Mouse (Mus musculus) retina, embryonic 14.5 days (tissue): Measurements from ENCODE around the gene 1810055G02Rik.

Experiments used
- DNase-seq: peaks from one replicate; pipeline ENCODE4 v3.0.0-alpha.2; 2015; ENCODE audit warnings: low spot score

The 1810055G02Rik gene

GRCm38 (mm10) chr19:3695471-3695870, 12.6 kb upstream of the 1810055G02Rik start:
- DNase-seq: no peak

DNA sequence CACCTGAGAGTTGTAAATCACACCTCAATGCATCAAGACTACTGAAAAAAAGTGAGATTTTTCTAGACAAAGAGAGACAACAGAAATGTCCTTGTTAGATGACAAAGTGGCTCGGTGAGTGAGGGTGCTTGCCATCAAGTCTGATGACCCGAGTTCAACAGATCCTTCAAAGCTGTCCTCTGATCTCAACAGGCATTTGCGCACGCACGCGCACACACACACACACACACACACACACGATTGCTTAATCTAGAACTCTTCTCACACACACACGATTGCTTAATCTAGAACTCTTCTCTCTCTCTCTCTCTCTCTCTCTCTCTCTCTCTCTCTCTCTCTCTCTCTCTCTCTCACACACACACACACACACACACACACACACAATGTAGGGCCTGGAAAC, 12.1 kb upstream of the 1810055G02Rik start:
- DNase-seq: no peak

- no peak for DNase-seq
Measured at GRCm38 (mm10) chr19:3698035-3698434, 10.1 kb upstream of the 1810055G02Rik start.

DNA sequence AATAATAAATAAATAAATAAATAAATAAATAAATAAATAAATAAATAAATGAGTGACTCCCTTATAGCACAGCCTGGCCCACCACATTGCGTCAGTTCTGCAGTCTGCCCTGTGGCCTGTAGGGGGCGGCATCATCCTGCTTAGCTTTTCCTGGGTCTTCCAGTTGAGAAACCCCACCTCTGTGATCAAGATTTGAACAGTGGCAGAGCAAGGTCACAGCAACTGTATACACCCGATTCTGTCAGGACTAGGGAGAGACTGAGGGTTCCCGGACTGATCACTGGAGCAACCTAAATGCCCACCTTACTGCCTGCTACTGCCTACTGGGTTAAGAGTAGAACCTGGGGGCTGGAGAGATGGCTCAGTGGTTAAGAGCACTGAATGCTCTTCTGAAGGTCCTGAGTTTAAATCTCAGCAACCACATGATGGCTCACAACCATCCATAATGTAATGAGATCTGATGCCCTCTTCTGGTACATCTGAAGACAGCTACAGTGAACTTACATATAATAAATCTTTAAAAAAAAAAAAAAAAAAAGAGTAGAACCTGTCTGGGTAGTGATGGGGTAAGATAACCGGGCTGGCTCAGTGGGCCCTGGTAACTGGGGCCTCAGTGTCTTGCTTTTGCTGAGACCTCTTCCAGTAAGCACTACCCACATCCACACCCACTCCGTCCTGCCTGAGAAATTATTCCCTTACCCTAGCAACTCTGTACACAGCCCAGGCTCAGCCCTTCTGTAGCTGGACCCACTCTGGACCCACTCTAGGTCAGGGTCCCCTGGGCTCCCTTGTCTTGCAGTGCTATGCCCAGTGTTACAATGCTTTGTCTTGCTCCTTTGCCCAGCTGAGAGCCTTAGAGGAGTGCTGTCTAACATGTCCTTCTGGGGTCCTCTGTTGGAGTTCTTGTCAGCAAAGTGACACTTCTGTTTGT, 8.3 kb upstream of the 1810055G02Rik start:
- peak; percentile 90 for DNase-seq

GRCm38 (mm10) chr19:3702460-3702859, 5.6 kb upstream of the 1810055G02Rik start:
- no peak for DNase-seq

GRCm38 (mm10) chr19:3706258-3706657, 1.8 kb upstream of the 1810055G02Rik start:
- DNase-seq: no peak

- no peak for DNase-seq
Measured at GRCm38 (mm10) chr19:3707553-3707952, 540 bp upstream of the 1810055G02Rik start.

GRCm38 (mm10) chr19:3709013-3709787, 1.1 kb downstream of the 1810055G02Rik start:
- DNase-seq: no peak

DNA sequence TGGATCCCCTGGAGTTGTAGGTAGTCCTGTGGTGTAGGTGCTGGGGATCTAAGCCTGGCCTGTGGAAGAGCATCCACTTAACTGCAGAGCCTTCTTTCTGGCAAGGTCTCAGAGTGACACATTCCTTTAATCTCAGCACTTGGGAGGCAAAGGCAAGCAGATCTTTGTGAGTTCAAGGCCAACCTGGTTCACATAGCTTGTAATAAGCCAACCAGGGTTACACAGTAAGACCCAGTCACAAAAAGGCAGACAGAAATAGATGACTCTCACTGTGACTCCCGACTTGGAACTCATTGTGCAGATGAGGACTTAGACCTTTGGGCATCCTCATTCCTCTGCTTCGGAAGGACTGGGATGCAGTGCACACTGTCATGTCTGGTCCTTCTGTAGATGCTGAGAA, 2.3 kb downstream of the 1810055G02Rik start:
- no peak for DNase-seq

DNA sequence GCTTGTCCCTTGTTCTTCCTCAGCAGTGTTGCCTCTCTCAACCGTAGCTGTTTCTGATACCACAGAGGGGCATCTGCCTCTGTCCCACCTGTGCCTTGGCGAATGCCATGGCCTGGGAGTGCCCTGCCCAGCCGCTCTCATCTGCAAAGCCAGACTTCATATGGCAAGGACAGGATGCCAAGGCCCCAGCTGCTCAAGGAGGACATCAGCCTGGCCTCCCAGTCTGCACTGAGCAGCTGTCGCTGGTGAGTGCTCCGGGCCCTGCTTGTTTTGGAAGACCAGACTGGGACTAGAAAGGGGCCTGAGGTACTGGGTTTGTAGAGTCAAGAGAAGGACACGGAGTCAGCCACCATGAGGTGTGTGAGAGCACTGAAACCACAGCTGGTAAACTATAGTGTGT, 6.3 kb downstream of the 1810055G02Rik start:
- no peak for DNase-seq

GRCm38 (mm10) chr19:3718481-3719361, 10.6 kb downstream of the 1810055G02Rik start:
- peak; percentile 84 for DNase-seq

GRCm38 (mm10) chr19:3719362-3719891, 11.3 kb downstream of the 1810055G02Rik start:
- DNase-seq: peak; percentile 78

DNA sequence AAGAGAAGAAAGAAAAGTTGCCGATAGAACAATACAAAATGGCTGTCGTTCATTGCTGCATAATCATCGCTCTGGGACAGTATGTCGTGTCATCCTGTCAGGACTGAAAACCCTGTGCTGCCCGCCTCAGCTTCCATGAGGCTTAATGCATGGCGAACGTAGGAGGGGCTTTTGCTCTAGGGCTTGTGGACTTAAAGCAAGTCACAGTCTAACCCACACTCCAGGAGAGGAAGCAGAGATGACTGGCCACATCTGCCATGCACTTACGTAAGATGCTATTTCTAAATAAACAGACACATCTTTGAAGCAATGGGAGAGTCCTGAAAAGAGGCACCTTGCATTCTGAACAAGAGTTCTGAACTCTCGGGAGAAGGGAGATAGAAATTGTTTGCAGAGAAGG, 15.1 kb downstream of the 1810055G02Rik start:
- DNase-seq: no peak

DNA sequence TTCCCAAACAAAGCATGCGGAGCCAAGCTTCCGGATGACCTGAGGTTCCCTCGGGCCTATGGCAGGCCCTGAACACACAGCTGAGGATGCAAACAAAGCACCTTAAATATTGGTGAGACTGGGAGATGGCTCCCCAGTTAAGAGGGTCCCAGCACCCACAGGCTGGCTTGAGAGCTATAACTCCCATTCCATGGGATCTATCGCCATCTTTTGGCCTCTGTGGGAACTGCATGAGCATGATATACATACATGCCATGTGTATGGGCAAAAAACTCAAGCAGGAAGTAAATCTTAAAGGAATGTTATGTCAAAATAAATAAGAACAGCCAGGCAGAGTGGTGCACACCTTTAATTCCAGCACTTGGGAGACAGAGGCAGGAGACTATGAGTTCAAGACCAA, 15.8 kb downstream of the 1810055G02Rik start:
- DNase-seq: peak; percentile 65

GRCm38 (mm10) chr19:3724779-3725178, 16.7 kb downstream of the 1810055G02Rik start:
- DNase-seq: peak; percentile 88

- DNase-seq: no peak
Measured at GRCm38 (mm10) chr19:3728901-3729300, 20.8 kb downstream of the 1810055G02Rik start.

- DNase-seq: no peak
Measured at GRCm38 (mm10) chr19:3730781-3731646, 22.9 kb downstream of the 1810055G02Rik start.

DNA sequence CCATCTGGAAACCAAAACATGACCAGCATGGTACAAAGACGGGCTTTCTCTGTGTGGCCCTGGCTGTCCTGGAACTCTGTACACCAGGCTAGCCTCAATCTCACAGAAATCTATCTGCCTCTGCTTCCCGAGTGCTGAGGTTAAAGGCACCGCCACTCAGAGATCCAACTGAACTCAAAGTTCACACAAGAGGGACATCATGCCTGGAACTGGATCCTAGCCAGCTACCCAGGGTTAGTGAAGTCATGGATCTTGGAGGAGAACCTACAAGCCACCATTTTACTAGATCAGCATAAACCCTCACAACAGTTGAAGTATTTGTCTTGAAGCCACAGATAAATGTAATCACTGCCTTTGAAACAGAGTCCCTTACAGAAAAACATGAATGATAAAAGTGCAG, 27.9 kb downstream of the 1810055G02Rik start:
- no peak for DNase-seq

DNA sequence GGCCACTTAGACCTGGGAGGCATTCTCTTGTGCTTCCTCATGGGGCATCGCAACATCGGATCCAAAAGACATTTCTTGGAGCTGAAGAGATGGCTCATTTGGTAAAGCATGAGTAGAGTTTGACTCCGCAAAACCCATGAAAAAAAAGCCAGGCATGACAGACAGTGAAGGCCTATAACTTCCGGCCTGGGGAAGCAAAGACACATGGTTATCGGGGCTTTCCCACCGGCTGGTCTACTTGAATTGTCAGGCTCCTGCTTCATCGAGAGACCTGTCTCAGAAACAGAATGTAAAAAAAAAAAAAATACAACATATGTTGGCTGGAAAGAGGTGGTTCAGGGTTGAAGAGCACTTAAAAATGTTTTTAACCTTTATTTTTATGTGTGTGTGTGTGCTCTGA, 31.6 kb downstream of the 1810055G02Rik start:
- DNase-seq: no peak

DNA sequence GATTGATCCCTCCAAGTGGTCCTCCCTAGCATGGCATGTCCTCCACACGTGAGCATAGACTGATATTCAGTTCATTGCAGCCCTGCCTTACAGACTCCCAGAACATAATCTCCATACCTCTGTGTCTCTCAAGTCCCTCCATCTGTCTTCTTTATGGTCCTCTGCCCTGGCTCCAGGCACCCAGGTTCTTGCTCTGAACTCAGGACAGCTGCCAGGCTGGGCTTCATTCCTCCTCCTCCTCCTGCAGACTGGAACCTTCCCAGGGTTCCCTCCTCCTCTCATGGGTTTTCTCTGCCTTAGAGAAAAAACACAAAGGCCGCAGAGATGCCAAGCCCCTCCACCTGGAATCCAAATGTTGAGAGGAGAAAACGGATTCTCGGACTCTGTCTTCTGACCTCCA, 34.6 kb downstream of the 1810055G02Rik start:
- DNase-seq: no peak

DNA sequence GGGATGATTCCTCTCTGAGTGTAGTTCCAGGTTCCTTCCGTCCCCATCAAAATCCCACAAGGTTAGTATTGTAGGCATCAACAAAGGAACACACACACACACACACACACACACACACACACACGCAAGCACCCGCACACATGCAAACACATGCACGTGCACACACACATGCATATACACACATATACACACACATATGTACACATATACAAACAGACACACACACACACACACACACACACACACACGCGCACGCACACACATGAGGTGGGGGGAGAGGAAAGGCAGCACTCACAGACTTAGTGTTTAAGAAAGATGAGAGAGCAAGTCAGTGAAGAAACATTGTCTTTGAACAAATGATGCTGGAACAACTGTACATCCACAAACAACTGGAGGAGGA, 35.3 kb downstream of the 1810055G02Rik start:
- peak; percentile 31 for DNase-seq
